In the genomic region with DNA sequence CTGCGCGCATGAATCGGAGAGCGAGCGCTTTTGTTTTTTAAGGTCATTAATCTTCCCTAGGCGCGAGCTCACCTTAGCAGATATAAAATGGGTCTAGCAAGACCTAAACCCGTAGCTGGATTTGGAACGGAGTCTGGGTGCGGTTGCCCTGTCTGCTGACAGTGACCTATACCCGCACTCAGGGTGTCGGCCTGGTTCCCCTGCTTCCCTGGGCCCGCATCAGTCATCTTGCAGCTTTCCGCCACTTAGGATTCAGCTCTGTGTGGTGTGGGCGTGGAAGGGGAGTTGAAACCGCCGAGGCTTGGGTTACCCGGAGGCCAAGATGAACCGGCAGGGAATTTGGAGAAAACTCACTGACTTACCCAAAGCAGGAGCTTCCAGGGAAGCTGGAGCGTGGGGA, we compare ENCODE assay signal across 7 mouse cellular contexts. TPM values are rescaled to one million over a fixed set of nuclear protein-coding genes. Genes with fewer than 3 reads are reported as not detected.
DNase-seq lines count a peak whose midpoint lies in the region; ATAC-seq lines count a peak whose summit lies in the region.

No protein-coding gene starts in this region.

- H3K4me1 ChIP-seq in hindbrain, embryonic 13.5 days (replicated peaks), result peaks cover 46% of the 10 kb centered on the region

- peak overlapping the region; percentile 86 for H3K27ac ChIP-seq in hindbrain, embryonic 13.5 days

- DNase-seq in adipocyte (ENCODE audit: low spot score), result peak; percentile 69
- peak; percentile 55 to 63 for DNase-seq in cerebellum, postnatal 14 days
- DNase-seq in frontal cortex, postnatal 14 days (ENCODE audit: low spot score in 2 of 2), result peak; percentile 30 to 49
- peak; percentile 41 to 43 for DNase-seq in layer of hippocampus, postnatal 36 days
- peak; percentile 67 for DNase-seq in lung, postnatal 36 days
- peak; percentile 73 for DNase-seq in right cerebral cortex, adult 18-20 months

- 1% methylated on average over 20 of the region's 20 CpGs for WGBS in hindbrain, embryonic 13.5 days

- H3K27me3 ChIP-seq in hindbrain, embryonic 13.5 days, result no peaks in the 10 kb centered on the region

- H3K36me3 ChIP-seq in hindbrain, embryonic 13.5 days, result peaks cover 11% of the 10 kb centered on the region

- peak; percentile 82 for ATAC-seq in hindbrain, embryonic 13.5 days (ENCODE audit: low FRiP score)

- H3K4me2 ChIP-seq in hindbrain, embryonic 13.5 days, result peak overlapping the region; percentile 64

- no peaks in the 10 kb centered on the region for H3K9me3 ChIP-seq in hindbrain, embryonic 13.5 days

- peak overlapping the region; percentile 87 for H3K4me3 ChIP-seq in hindbrain, embryonic 13.5 days

- peak overlapping the region; percentile 95 for H3K9ac ChIP-seq in hindbrain, embryonic 13.5 days

RNA-seq across cellular contexts. Expression of a gene that starts 0.6 kb away (rescaled TPM):
- polyA plus RNA-seq in hindbrain, embryonic 13.5 days (2015; fragmentation: Nextera tagmentation; extraction: Ambion mirVana), result 33.0 and 33.8 TPM in 2 replicates
- 10 to 100 TPM; 32.2 to 33.4 TPM for total RNA-seq in layer of hippocampus, postnatal 36 days (2021)

RNA-seq across cellular contexts. Expression of a gene that starts 18.4 kb away (rescaled TPM):
- 0.67 and 0.77 TPM in 2 replicates for polyA plus RNA-seq in hindbrain, embryonic 13.5 days (2015; fragmentation: Nextera tagmentation; extraction: Ambion mirVana)
- total RNA-seq in layer of hippocampus, postnatal 36 days (2021), result under 1 TPM in 1 of 2 experiments, not detected in 1; 0.07 TPM

RNA-seq across cellular contexts. Expression of a gene that starts 34.5 kb away (rescaled TPM):
- 15.4 and 19.3 TPM in 2 replicates for polyA plus RNA-seq in hindbrain, embryonic 13.5 days (2015; fragmentation: Nextera tagmentation; extraction: Ambion mirVana)
- total RNA-seq in layer of hippocampus, postnatal 36 days (2021), result 10 to 100 TPM; 16.0 to 18.3 TPM

Comparison
In these comparisons a context has a peak if more than half of its experiments do, and no peak if none do; other contexts are left out.
1. Peak in every context shown above with its lines: DNase-seq, ATAC-seq, H3K4me3 ChIP-seq and H3K27ac ChIP-seq.